Mouse (Mus musculus): ENCODE results near the gene Armh1. TPM values are rescaled to one million over a fixed set of nuclear protein-coding genes. Genes with fewer than 3 reads are reported as not detected.
A peak's percentile ranks its signal among the peaks of the same experiment; 100 is the strongest.

The Armh1 gene
- polyA plus RNA-seq, 1 experiment from 2014 or later: 0.18 TPM

- H3K36me3 ChIP-seq (ENCODE audit: insufficient read depth): no peaks in the 10 kb centered on the region
- no peak overlapping the region for H3K9ac ChIP-seq
- no peaks in the 10 kb centered on the region for H3K4me1 ChIP-seq (ENCODE audit: insufficient read depth)
- DNase-seq (no peak), ATAC-seq (ENCODE audit: insufficient read depth) (no peak)
- no peak overlapping the region for H3K4me2 ChIP-seq
- H3K27ac ChIP-seq (ENCODE audit: low read depth): no peak overlapping the region
- TF ChIP-seq CTCF (IDR thresholded peaks at IDR 0.05; ENCODE audit: low read depth): no peak
- H3K4me3 ChIP-seq (ENCODE audit: low read depth, low read length): no peak overlapping the region
- WGBS: 57% methylated on average over 5 of the region's 5 CpGs
- H3K27me3 ChIP-seq (ENCODE audit: insufficient read depth, low read length): no peaks in the 10 kb centered on the region
- H3K9me3 ChIP-seq (ENCODE audit: low read depth, low read length): no peaks in the 10 kb centered on the region
These were observed 28.9 kb downstream of the Armh1 start for GRCm38 (mm10) chr4:117223001-117223400.

- H3K4me3 ChIP-seq (ENCODE audit: low read depth, low read length): no peak overlapping the region
- H3K4me1 ChIP-seq (ENCODE audit: insufficient read depth): no peaks in the 10 kb centered on the region
- H3K9me3 ChIP-seq (ENCODE audit: low read depth, low read length): no peaks in the 10 kb centered on the region
- no peak for TF ChIP-seq CTCF (IDR thresholded peaks at IDR 0.05; ENCODE audit: low read depth)
- H3K4me2 ChIP-seq: no peak overlapping the region
- H3K9ac ChIP-seq: no peak overlapping the region
- H3K27me3 ChIP-seq (ENCODE audit: insufficient read depth, low read length): no peaks in the 10 kb centered on the region
- no peak for DNase-seq
- H3K27ac ChIP-seq (ENCODE audit: low read depth): no peak overlapping the region
- WGBS: 81% methylated on average over 9 of the region's 9 CpGs
- no peak for ATAC-seq (ENCODE audit: insufficient read depth)
- H3K36me3 ChIP-seq (ENCODE audit: insufficient read depth): no peaks in the 10 kb centered on the region
These were observed 30.1 kb downstream of the Armh1 start for GRCm38 (mm10) chr4:117221836-117222235.

GRCm38 (mm10) chr4:117220741-117221515, 31.0 kb downstream of the Armh1 start:
- H3K27me3 ChIP-seq (ENCODE audit: insufficient read depth, low read length): no peaks in the 10 kb centered on the region
- no peak overlapping the region for H3K4me3 ChIP-seq (ENCODE audit: low read depth, low read length)
- whole genome bisulfite sequencing: 75% methylated on average over 9 of the region's 9 CpGs
- no peak overlapping the region for H3K4me2 ChIP-seq
- TF ChIP-seq CTCF (IDR thresholded peaks at IDR 0.05; ENCODE audit: low read depth): no peak
- H3K9ac ChIP-seq: no peak overlapping the region
- no peak overlapping the region for H3K27ac ChIP-seq (ENCODE audit: low read depth)
- ATAC-seq (ENCODE audit: insufficient read depth) (no peak), DNase-seq (no peak)
- H3K36me3 ChIP-seq (ENCODE audit: insufficient read depth): no peaks in the 10 kb centered on the region
- no peaks in the 10 kb centered on the region for H3K9me3 ChIP-seq (ENCODE audit: low read depth, low read length)
- no peaks in the 10 kb centered on the region for H3K4me1 ChIP-seq (ENCODE audit: insufficient read depth)

GRCm38 (mm10) chr4:117218517-117219219, 33.3 kb downstream of the Armh1 start:
- ATAC-seq (ENCODE audit: insufficient read depth) (peak; percentile 71), DNase-seq (peak; percentile 85)
- Histone ChIP-seq H3K36me3 (ENCODE audit: insufficient read depth) (no peaks in the 10 kb centered on the region), H3K9ac (no peak overlapping the region), H3K9me3 (ENCODE audit: low read depth, low read length) (no peaks in the 10 kb centered on the region), H3K4me3 (ENCODE audit: low read depth, low read length) (no peak overlapping the region), H3K27ac (ENCODE audit: low read depth) (no peak overlapping the region), H3K4me2 (0 out of 2 replicates have a peak overlapping the region, but pooled peaks have one; percentile 28), H3K4me1 (ENCODE audit: insufficient read depth) (no peaks in the 10 kb centered on the region), H3K27me3 (ENCODE audit: insufficient read depth, low read length) (no peaks in the 10 kb centered on the region)
- peak; percentile 93 for TF ChIP-seq CTCF (IDR thresholded peaks at IDR 0.05; ENCODE audit: low read depth)
- WGBS: 32% methylated on average over 10 of the region's 10 CpGs

- DNase-seq: no peak
- Histone ChIP-seq H3K36me3 (ENCODE audit: insufficient read depth) (no peaks in the 10 kb centered on the region), H3K27me3 (ENCODE audit: insufficient read depth, low read length) (no peaks in the 10 kb centered on the region), H3K27ac (ENCODE audit: low read depth) (no peak overlapping the region), H3K4me2 (no peak overlapping the region), H3K9ac (no peak overlapping the region), H3K4me1 (ENCODE audit: insufficient read depth) (no peaks in the 10 kb centered on the region), H3K4me3 (ENCODE audit: low read depth, low read length) (no peak overlapping the region), H3K9me3 (ENCODE audit: low read depth, low read length) (no peaks in the 10 kb centered on the region)
- 57% methylated on average over 5 of the region's 5 CpGs for WGBS
- no peak for ATAC-seq (ENCODE audit: insufficient read depth)
- no peak for TF ChIP-seq CTCF (IDR thresholded peaks at IDR 0.05; ENCODE audit: low read depth)
These were observed 34.9 kb downstream of the Armh1 start for GRCm38 (mm10) chr4:117217029-117217428.

- no peak for DNase-seq
- Histone ChIP-seq H3K27ac (ENCODE audit: low read depth) (no peak overlapping the region), H3K4me1 (ENCODE audit: insufficient read depth) (no peaks in the 10 kb centered on the region), H3K36me3 (ENCODE audit: insufficient read depth) (no peaks in the 10 kb centered on the region), H3K4me3 (ENCODE audit: low read depth, low read length) (no peak overlapping the region), H3K9ac (no peak overlapping the region), H3K4me2 (no peak overlapping the region), H3K9me3 (ENCODE audit: low read depth, low read length) (no peaks in the 10 kb centered on the region), H3K27me3 (ENCODE audit: insufficient read depth, low read length) (no peaks in the 10 kb centered on the region)
- ATAC-seq (ENCODE audit: insufficient read depth): no peak
- WGBS: 83% methylated on average over 6 of the region's 6 CpGs
- TF ChIP-seq CTCF (IDR thresholded peaks at IDR 0.05; ENCODE audit: low read depth): no peak
These were observed 37.7 kb downstream of the Armh1 start for GRCm38 (mm10) chr4:117214250-117214649.

Measured in lung, embryonic 14.5 days (tissue).